Mouse (Mus musculus) A20 (cell line): ENCODE data around the gene Mrvi1.

Experiments used
- DNase-seq: peaks from one replicate; pipeline ENCODE4 v3.0.0-alpha.2; 2011; ENCODE audit warnings: low read depth, low spot score

Mrvi1 gene

DNA sequence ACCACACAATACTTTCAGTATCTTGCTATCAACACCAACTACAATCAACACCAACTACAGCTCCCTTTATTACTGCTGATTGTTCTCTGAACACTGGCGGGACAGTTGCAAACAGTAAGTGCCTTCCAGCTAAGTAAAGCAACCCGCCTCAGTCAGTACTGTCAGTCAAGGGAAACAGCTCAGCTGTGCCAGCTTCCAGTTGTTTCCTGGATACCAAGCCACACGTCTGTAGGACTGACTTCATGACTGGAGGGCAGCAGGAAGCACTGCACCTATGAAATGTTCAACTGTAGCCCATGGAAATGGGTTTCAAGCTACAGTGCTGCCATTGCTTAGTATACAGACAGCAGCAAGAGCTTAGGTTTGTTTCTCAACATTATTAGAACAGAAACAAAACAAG, 147.7 kb downstream of the Mrvi1 start:
- no peak for DNase-seq

DNA sequence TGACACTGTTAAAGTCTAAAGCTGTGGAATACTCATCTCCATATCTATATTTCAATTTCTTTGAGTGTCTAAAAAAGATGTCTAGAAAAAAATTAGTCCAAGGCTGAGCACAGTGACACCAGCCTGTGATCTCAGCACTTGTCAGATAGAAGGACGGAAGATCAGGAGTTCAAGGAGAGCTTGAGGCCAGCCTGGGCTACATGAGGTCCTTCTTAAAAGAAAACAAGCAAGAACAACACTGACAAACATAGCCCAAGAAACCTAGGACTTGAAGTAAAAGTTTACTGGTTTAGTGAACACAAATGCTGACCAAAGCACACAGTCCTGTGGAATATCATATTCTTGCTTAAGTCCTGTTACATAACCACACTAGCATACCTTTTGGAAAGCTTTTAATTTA, 148.2 kb downstream of the Mrvi1 start:
- DNase-seq = no peak

DNA sequence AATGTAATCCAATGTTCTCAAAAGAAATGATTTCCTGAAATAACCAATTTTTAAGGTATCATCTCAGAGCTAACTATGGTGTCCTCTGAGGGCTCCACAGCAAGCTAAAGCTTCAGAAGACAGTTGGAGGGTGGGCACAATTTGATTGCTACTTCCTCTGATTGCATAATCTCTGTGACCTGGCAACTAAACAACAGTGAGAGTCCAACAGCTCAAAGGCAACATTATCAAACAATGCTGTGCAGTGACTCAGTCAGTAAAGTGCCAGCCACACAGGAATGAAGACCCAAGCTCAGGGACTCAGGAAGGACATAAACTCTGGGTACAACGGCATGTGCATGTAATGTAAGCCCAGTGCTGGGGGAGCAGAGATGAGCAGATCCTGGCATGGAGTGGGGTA, 149.2 kb downstream of the Mrvi1 start:
- no peak for DNase-seq

DNA sequence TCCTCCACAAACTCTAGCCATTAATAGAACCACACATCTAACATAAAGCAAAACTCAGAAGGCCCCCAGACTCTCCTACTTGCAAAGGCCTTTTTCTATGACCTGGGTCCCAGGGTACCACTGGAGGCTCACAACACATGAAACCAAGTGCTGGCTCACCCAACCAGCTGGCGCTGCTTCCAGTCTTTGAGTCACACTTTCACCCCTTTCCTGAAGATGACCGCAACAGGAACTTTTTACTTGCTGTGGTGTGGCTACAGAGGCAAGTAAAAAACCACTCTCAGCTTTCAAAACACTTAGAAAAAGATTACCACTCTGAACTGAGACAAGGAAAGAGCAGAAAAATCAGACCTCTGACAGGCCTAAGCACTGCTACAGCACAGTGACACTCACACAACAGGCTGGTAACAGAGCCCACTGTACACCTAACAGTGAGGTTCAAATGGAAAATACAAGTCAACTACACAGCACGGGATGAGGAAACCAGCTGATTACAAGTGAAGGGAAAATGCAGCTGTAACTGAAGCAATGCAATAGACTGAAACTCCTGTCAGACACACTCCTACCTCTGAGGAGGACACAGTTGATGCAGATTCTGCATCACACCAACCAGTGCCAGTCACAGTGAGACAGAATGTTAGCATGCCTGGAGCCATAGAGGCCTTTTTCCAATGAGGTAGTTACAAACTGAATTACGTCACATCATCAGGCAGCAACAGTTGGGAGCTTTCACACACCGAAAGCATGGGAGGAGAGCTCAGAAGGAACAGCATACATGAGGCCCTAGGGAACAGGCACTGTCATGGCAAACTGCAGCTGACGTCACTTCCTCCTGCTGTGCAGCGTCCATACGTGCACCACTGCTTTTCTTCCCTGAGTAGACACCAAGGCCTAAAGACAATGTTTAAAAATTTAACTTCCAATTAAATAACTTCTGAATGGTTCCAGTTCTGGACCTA, 158.0 kb downstream of the Mrvi1 start:
- no peak for DNase-seq

DNA sequence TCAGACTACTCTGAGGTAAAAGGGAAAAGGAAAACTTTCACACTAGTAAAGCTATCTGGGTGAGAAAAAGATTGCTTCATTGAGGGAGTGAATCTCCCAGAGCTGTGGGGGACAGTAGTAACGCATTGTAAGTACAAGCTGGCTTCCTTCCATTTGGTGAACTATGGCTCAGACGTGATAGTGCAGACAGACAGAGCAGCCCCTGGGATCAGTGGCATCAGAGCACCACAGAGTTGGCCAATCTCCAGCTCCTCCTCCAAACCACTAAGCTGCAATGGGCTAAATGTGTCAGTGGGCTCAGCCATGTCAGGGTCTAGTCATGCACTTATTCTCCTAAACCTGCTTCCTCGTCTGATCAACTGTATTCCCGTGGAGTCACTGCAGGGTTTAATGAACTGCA, 158.7 kb downstream of the Mrvi1 start:
- DNase-seq = no peak

DNA sequence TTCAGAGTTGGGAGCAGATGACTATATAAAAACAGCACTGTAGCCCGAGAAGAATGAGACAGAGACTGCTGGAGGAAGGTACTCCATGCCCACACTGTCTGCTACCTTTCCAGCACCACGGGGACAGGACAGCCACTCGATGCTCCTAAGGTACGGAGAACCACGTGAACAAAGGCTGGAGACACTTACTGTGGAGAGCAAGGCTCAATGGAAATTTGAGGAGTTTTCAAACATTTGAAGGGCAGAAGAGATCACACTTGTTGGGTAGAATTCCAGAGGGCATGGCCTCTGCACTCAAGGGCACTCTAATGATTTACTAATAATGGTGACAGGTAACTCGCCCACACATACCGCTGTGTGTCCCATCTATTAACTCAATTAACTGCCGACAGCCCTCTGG, 159.2 kb downstream of the Mrvi1 start:
- no peak for DNase-seq

DNA sequence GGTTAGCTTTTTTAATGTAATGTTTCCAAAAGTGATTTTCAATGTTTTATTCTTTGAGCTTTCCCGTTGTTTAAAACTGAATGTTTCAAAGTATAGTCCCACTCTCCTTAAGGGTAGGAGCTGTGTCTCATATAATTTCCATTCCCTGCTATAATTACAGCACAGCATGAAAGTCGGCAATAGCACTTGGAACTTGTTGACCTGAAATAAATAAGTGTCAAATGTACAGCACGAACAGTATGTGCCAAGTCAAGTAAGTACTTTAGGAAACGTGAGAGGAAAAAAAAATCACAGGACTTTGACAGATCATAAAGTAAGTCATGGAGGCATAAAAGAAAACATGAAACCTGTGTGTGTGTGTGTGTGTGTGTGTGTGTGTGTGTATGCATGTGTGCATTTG, 160.2 kb downstream of the Mrvi1 start:
- DNase-seq = no peak

DNA sequence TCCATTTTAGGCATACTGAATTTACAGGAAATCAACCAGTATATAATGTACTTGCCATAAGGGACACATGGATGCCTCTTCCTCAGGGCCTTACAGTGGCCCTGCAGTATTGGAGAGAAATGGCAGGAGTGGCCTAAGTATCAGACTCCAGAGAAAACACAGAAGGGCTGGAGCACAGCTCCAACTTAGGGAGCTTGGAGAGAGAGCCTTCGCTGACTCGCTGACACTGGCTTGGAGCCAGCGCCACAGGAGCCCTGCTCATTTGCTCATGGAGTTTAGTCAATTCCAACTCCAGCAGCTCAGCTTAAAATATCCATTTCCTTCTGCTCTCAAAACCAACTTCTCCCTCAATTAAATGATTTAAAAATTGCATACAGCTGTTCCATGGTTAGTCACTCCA, 160.6 kb downstream of the Mrvi1 start:
- DNase-seq = no peak

DNA sequence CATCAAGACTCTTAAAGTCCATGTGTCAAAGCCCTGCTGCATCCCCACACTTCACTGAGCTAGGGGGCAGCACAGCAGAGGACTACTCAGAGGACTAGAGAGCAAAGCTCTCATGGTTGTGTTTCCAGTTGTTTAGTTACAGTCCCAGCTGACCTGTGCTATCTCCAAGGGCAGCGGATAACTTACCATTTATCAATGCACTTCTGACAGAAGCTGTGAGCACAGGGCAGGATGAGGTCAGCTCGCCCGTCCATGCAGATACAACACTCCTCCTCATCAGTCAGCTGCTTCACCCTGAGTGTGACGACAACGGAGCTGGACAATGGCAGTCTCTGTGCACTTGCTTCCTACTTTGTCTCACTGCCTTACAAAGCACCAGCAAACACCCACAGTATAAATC, 161.2 kb downstream of the Mrvi1 start:
- DNase-seq = no peak

DNA sequence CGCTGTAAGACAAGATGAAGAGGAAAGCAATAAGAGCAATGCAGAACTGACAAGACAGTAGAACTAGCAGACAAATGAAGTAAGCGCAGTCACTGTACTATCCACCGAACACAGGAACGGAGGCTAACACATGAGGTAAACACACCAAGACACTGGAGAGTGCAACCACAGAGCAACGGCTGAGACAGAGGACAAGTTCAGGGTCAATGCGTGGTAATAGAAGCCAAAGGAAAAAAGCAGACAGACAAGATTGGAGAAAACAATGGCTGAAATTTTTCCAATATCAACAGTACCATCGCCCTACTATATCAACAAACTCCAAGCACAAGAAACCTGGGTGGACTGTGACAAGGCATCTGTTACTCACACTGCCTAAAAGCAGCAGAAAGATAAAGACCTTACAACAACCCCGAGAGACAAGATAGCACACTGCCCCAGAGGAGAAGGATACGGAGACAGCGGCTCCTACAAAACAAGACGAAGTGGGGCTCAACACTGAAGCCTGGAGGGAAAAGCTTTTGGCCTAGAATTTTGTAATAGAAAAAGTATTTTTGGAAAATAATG, 163.4 kb downstream of the Mrvi1 start:
- DNase-seq = no peak
